Mouse (Mus musculus) stomach, postnatal 0 days (tissue): Measurements from ENCODE around the gene Fbxo42. TPM values are rescaled to one million over a fixed set of nuclear protein-coding genes. Genes with fewer than 3 reads are reported as not detected.

Experiments
- ATAC-seq: fragments of 200-750 bp; cut with Nextera tagmentation; 2 replicates; pipeline ENCODE4 v1.8.0; 2017; ENCODE audit not compliant: low FRiP score, low TSS enrichment
- DNase-seq: peaks from one replicate; pipeline ENCODE4 v3.0.0-alpha.2; 2016; ENCODE audit warnings: low spot score
- H3K27ac ChIP-seq: fragments of 300-500 bp; sonication (generic); replicated peaks from 2 replicates; pipeline ENCODE4 v1.5.1; 2014; ENCODE audit warnings: mild to moderate bottlenecking, control low read depth
- H3K27me3 ChIP-seq: fragments of 300-500 bp; sonication (generic); 2 replicates; pipeline ENCODE4 v1.6.1; 2014; ENCODE audit warnings: low read length; ENCODE audit not compliant: control insufficient read depth, insufficient read depth
- H3K36me3 ChIP-seq: fragments of 300-500 bp; sonication (generic); 2 replicates; pipeline ENCODE4 v1.6.1; 2014; ENCODE audit warnings: low read length, mixed read lengths; ENCODE audit not compliant: control insufficient read depth, insufficient read depth
- H3K4me1 ChIP-seq: fragments of 300-500 bp; sonication (generic); replicated peaks from 2 replicates; pipeline ENCODE4 v1.6.1; 2014; ENCODE audit warnings: antibody characterized with exemption; ENCODE audit not compliant: control insufficient read depth, insufficient read depth
- H3K4me2 ChIP-seq: fragments of 300-500 bp; sonication (generic); replicated peaks from 2 replicates; pipeline ENCODE4 v1.6.1; 2014; ENCODE audit warnings: low read depth, mild to moderate bottlenecking, control low read depth, moderate library complexity
- H3K4me3 ChIP-seq: fragments of 300-500 bp; sonication (generic); 2 replicates; pipeline ENCODE4 v1.5.1; 2014; ENCODE audit warnings: low read depth, low read length, control low read depth
- H3K9ac ChIP-seq: fragments of 300-500 bp; sonication (generic); 2 replicates; pipeline ENCODE4 v1.6.1; 2014; ENCODE audit warnings: mild to moderate bottlenecking, low read length, control low read depth, mixed read lengths
- H3K9me3 ChIP-seq: fragments of 300-500 bp; sonication (generic); 2 replicates; pipeline ENCODE4 v1.6.1; 2016; ENCODE audit warnings: low read length; ENCODE audit not compliant: control insufficient read depth
- CTCF ChIP-seq: IDR thresholded peaks from 2 replicates; pipeline ENCODE4 v1.5.1; 2016; ENCODE audit warnings: antibody characterized with exemption, low read depth, mild to moderate bottlenecking, moderate library complexity
- EP300 ChIP-seq: optimal IDR thresholded peaks from 2 replicates; pipeline ENCODE3; 2016; ENCODE audit warnings: antibody characterized with exemption
- WGBS: fragments of 180-500 bp; shearing (Covaris S2); extraction: QIAGEN DNeasy Blood & Tissue Kit; methylation state at CpG from one replicate; pipeline ENCODE4 v1.1.7; 2014; 5-methylcytosine and 5-hydroxymethylcytosine counted together
- polyA plus RNA-seq: library from polyadenylated mRNA; unstranded; fragments of >200 nt; fragmentation: Nextera tagmentation; extraction: Ambion mirVana; gene quantifications from 2 replicates; pipeline ENCODE4 v1.2.1, GENCODE M21; 2015

The Fbxo42 gene
- polyA plus RNA-seq, 1 experiment from 2014 or later = 9.8 TPM

GRCm38 (mm10) chr4:141184426-141184825 lies 36.7 kb downstream of the Fbxo42 start:
- DNase-seq (no peak), ATAC-seq (no peak)
- H3K4me1 ChIP-seq = no peaks in the 10 kb centered on the region; the same call in 1 of the 2 replicates
- no peak overlapping the region for H3K4me2 ChIP-seq
- H3K27me3 ChIP-seq = no peaks in the 10 kb centered on the region
- no peaks in the 10 kb centered on the region; the same call in 1 of the 2 replicates for H3K36me3 ChIP-seq
- no peak for TF ChIP-seq EP300
- TF ChIP-seq CTCF = no peak
- H3K4me3 ChIP-seq = no peak overlapping the region
- 90% methylated on average over 4 of the region's 4 CpGs for WGBS
- no peak overlapping the region for H3K9ac ChIP-seq
- H3K9me3 ChIP-seq = no peaks in the 10 kb centered on the region
- no peak overlapping the region for H3K27ac ChIP-seq

DNA sequence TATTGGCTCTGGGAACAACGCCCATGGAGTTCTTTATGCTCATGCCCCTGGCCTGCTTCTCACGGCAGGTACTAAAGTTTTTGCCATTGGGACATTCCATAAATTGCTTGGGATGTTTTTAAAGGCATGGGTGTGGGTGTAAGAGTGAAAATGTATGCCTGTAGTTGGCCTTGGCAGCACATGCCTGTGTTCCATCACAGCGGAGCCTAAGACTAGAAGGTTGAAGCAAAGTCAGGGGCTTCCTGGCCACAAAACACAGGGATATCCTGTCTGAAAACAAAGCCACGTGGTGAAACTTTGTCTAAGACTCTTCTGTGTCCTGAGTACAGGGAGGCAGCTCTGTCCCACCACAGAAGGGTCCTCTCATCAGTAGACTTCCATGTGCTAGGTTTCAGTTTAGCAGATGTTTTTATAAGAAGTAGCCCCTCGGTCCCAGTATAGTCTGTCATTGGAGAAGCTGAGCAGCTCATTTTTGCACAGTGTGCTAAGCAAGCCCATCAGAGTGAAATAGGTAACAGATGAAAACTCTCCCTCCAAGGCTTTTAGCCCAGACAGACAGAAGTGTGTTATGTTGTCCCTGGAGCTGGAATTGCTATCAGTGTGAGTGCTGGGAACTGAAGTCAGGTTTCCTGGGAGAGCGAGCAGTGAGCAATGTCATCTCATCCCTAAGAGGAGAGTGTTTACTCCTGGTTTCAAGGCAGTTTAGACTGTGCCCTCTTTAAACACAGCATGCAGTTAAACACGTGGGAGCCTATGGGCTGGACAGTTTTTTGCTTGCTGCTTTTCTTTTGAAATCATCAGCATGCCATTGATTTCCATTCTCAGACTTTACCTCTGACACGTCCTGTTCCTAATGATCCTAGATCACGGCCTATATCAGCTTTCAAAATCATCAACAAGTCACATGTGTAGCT lies 39.5 kb downstream of the Fbxo42 start:
- no peaks in the 10 kb centered on the region; the same call in 1 of the 2 replicates for H3K4me1 ChIP-seq
- H3K4me2 ChIP-seq = no peak overlapping the region
- H3K4me3 ChIP-seq = no peak overlapping the region
- DNase-seq (no peak), ATAC-seq (no peak)
- peaks cover 2% of the 10 kb centered on the region; the same call in 1 of the 2 replicates for H3K36me3 ChIP-seq
- TF ChIP-seq CTCF = no peak
- TF ChIP-seq EP300 = no peak
- WGBS = 47% methylated on average over 9 of the region's 9 CpGs
- no peak overlapping the region for H3K9ac ChIP-seq
- H3K27ac ChIP-seq = no peak overlapping the region
- H3K9me3 ChIP-seq = no peaks in the 10 kb centered on the region
- H3K27me3 ChIP-seq = no peaks in the 10 kb centered on the region

DNA sequence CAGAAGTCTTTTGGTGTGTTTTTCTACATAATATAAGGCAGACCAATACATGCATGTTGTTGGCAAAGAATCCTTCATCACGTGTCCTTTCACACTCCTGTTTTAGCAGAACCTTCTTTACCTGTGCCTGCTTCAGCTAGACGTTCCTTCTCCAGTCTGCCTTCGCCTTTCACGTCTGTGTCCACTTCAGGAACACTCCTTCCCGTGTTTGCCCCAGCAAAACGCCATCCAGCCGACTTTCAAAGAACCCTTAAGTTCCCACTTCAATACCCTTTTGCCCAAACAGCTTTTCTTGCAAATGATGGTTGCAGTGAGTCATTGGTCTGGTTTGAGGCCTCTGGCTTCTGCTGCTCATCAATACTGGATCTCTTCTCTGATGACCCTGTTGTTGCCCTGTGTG lies 43.6 kb downstream of the Fbxo42 start:
- Histone ChIP-seq H3K9me3 (no peaks in the 10 kb centered on the region), H3K4me1 (no peaks in the 10 kb centered on the region; the same call in 1 of the 2 replicates), H3K4me2 (no peak overlapping the region), H3K36me3 (peaks cover 9% of the 10 kb centered on the region; the same call in 1 of the 2 replicates), H3K9ac (no peak overlapping the region), H3K27me3 (no peaks in the 10 kb centered on the region), H3K4me3 (no peak overlapping the region), H3K27ac (no peak overlapping the region)
- TF ChIP-seq CTCF (no peak), EP300 (no peak)
- DNase-seq (no peak), ATAC-seq (no peak)
- 85% methylated on average over 7 of the region's 7 CpGs for WGBS

DNA sequence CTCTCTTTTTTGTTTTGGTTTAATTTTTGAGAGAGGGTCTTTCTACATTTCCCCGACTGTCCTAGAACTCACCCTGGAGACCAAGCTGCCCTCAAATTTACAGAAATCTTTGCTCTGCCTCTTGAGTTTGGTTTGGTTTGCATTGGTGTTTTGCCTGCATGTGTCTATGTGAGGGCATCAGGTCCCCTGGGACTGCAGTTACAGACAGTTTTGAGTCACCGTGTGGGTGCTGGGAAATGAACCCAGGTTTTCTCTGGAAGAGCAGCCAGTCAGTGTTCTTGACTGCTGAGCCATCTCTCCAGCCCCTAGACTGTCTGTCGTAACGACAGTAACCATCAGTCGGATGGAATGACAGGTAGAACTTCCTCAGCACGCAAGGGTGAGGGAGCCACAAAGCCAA lies 46.8 kb downstream of the Fbxo42 start:
- 91% methylated on average over 6 of the region's 6 CpGs for WGBS
- Histone ChIP-seq H3K4me3 (no peak overlapping the region), H3K4me2 (no peak overlapping the region), H3K36me3 (peaks cover 19% of the 10 kb centered on the region), H3K9me3 (no peaks in the 10 kb centered on the region), H3K27ac (no peak overlapping the region), H3K4me1 (no peaks in the 10 kb centered on the region), H3K27me3 (no peaks in the 10 kb centered on the region), H3K9ac (no peak overlapping the region)
- TF ChIP-seq CTCF (no peak), EP300 (no peak)
- no peak for ATAC-seq
- no peak for DNase-seq

DNA sequence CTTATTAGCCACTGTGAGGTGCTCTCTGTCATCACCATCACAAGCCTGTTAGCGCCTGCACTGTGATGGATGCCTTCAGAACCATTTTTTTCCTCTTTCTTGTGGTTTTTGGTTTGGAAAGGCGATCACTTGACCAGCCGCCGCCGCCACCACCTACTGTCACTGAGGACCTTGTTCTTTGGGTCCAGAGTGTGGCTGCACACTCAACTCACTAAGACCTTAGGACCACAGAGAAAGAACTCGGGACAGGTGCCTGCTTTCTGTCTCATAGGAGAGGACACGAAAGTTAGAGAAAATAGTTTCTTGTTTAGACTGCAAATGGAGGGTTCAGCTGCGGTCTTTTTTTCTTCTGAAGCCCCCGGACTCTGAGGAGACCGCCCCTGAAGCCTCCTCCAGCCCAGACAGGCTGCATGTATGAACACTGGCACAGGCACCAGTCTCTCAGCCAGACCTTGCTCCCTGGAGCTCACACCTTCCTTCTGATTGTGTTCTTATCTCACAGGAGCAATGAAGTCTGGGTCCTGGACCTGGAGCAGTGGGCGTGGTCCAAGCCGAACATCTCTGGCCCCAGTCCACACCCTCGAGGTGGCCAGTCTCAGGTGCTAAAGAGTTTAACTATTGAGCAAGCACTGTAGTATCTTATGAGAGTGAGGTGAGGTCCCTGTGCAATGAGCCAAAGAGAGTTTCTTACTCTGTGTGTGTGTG lies 49.4 kb downstream of the Fbxo42 start:
- DNase-seq = peak; percentile 65
- WGBS = 89% methylated on average over 13 of the region's 13 CpGs
- Histone ChIP-seq H3K4me1 (no peaks in the 10 kb centered on the region), H3K36me3 (peaks cover 23% of the 10 kb centered on the region), H3K27ac (no peak overlapping the region), H3K9ac (no peak overlapping the region), H3K9me3 (no peaks in the 10 kb centered on the region), H3K4me2 (no peak overlapping the region), H3K27me3 (no peaks in the 10 kb centered on the region), H3K4me3 (no peak overlapping the region)
- ATAC-seq = peak; percentile 70
- no peak for TF ChIP-seq CTCF
- TF ChIP-seq EP300 = no peak

DNA sequence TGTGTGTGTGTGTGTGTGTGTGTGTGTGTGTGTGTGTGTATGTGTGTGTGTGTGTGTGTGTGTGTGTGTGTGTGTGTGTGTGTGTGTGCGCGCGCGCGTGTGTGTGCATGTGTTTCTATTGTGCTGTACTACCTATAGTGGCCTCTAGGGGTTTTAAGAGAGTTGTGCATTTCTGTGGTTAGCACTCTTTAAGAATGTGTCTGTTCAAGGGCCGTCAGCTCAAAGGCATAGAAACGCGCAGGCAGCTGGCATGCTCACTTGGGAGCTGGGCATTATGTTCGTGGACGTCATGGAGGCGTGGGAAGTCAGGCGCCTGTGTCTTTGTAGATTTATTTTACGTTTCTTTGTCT lies 49.9 kb downstream of the Fbxo42 start:
- Histone ChIP-seq H3K9me3 (no peaks in the 10 kb centered on the region), H3K4me1 (no peaks in the 10 kb centered on the region), H3K27me3 (no peaks in the 10 kb centered on the region), H3K4me2 (no peak overlapping the region), H3K27ac (no peak overlapping the region), H3K4me3 (no peak overlapping the region), H3K9ac (no peak overlapping the region), H3K36me3 (peaks cover 23% of the 10 kb centered on the region)
- ATAC-seq = no peak
- no peak for DNase-seq
- TF ChIP-seq CTCF (0 out of 2 replicates have a peak, but pooled peaks have one; percentile 23), EP300 (no peak)
- 94% methylated on average over 13 of the region's 13 CpGs for WGBS
